Mouse (Mus musculus) adipocyte (in vitro differentiated cells): ENCODE data around the gene Hnf4a.
A peak's percentile ranks its signal among the peaks of the same experiment; 100 is the strongest.

Experiments used
- DNase-seq: peaks from one replicate; pipeline ENCODE4 v3.0.0-alpha.2; 2016; ENCODE audit warnings: low spot score

Hnf4a gene

GRCm38 (mm10) chr2:163593636-163594282 is 87.2 kb downstream of the Hnf4a start:
- DNase-seq: no peak

DNA sequence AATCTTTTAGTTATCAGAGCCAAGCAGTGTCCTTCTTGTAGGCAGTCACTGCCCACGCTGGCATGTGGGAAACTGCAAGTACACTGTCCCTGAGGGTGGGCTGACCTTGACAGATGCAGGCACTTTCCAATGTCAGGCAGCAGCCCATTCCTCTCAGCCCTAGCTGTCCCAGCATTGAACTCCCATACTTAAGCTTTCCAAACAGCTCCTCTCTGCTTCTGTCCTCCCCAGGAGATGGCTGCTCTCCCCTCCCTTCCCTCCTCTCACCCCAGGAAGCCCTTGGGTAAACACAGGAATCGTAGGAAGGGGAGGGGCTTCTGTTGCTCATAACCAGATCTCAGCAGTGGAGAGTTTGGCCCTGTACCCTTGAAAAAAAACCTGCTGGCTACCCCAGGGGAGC is 88.5 kb downstream of the Hnf4a start:
- DNase-seq: no peak

- DNase-seq: peak; percentile 48
Measured at GRCm38 (mm10) chr2:163596057-163596872, 89.7 kb downstream of the Hnf4a start.

- no peak for DNase-seq
Measured at GRCm38 (mm10) chr2:163596873-163597155, 90.2 kb downstream of the Hnf4a start.

GRCm38 (mm10) chr2:163597661-163598060 is 91.1 kb downstream of the Hnf4a start:
- peak; percentile 74 for DNase-seq

DNA sequence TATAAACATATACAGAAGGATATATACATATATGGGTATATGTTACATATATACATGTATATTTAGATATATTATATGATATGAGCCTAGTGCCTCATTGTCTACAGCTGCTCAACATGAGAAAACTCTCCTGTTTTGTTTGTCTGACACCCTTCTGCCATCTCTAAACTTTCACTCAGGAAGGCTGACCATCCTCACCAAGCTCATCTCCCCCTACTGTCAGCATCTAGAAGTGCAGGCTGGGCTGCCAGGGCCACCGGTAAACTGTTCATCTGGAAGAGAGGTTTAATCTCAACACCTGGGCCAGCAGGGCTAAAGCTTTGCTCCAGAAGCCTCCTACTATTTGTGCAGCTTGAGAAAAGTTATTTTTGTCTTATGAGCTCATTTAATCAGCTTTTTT is 92.6 kb downstream of the Hnf4a start:
- DNase-seq: peak; percentile 78

- no peak for DNase-seq
Measured at GRCm38 (mm10) chr2:163601066-163601465, 94.5 kb downstream of the Hnf4a start.

- DNase-seq: no peak
Measured at GRCm38 (mm10) chr2:163601712-163602100, 95.1 kb downstream of the Hnf4a start.

DNA sequence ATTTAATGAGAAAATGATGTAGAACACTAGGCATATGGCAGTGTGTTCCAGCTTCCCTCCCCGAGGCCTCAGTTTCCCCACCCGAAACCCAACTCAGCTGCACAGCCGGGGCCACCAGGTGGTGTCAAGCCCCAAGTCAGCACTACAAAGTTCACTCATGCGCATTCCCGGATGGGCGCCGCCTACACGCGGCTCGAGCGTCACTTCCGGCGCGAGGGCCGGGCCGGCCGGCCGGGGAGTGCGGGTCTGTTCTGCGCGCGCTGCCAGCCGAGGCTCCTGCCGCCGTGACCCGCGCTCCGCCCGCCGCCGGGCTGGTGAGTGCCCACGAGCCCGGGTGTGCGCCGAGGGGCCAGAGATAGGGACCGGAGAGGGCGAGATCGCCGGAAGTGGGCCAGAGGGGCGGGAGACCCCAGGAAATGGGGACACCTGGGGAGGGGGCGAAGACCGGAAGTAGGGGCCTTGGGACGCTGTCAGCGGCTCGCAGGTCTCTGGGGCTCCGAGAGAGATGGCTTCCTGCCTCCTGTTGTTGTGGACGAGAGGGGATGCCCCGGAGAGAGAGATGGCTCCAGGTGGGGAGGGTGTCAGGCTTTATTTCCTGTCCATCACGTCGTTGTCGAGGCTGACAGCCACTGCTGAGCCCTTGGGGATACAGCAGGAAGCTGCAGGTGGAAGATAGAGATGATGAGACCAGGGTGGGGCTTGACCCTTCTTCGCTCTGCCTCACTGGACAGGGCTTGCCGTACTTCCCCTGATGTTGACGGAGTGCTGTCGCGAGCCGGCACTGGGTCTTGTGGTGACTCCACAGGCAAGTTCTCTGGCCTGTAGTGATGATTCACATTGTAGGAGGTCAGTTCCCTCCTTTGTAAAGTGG is 95.7 kb downstream of the Hnf4a start, which contains the start of gene Ttpal:
Ttpal (plus strand) TSS at position 214 of the 871 bp plus-strand sequence.
- DNase-seq: peak; percentile 90

- no peak for DNase-seq
Measured at GRCm38 (mm10) chr2:163606161-163606560, 99.6 kb downstream of the Hnf4a start.

DNA sequence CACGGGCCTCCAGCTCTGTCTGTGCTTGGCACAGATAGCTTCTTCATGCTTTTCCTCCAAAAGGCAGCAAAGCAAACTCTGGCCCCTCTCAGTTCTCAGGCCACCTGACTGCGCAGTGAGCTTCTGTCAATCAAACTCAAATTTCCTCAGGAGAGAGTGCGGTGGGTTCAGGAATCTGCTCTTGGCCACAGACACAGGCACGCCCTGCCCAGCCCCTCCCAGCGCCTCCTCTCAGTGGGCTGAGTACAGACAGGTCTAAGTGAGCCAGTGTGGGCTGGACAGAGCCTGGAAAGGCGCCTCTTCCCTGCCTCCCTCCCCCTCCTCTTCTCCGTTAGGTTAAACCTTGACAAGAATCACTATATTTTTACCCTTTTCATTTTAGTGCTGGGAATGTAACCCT is 101.4 kb downstream of the Hnf4a start:
- no peak for DNase-seq

DNA sequence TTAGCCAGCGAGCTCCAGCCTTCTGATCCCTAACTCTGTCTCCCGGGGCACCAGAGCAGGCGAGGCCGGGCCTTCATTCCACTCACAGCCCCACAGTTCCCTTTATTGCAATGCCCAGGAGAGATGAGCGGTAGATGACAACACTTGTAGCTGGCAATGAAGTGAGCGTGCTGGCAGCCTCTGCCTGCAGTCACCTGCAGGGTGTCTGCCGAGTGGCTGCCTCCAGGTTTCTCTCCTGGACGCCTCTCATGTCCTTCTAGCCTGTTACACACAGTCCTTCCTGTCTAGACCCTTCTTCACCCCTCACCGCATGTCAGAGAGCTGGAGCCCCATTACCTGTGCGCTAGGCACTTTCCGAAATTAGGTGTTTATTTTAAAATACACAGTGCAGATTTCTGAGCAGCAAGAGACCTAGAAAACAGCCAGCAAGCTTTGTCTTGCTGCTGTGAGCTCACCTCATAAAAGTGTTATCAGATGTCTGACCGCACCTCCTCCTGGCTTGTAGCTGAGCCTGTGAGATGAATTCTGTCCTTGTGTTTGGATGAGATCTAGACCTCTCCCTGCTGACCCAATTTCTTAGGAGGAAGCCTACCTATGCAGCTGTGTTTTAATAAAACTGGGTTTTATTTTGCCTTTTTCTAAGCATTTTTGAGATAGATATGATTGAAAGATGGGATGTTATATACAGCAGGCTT is 102.8 kb downstream of the Hnf4a start:
- DNase-seq: no peak

- no peak for DNase-seq
Measured at GRCm38 (mm10) chr2:163611176-163611575, 104.6 kb downstream of the Hnf4a start.

DNA sequence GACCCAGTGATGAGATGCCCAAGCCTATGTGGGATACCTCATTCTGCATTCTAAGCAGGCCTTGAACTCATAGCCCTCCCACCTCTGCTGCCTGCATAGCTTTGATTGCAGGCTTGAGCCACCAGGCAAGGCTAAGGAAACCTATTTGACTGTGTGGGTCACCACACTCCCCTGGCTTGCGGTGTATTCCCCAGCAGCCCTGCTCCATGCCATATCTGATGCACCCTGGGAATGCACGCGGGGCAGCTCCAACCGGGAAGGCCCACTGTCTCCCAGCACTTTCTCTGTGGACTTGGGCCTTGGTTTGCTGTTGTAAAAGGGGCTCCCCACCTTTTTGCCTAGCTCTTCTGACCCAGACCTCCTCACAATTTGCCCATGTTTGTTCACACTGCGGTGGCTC is 106.6 kb downstream of the Hnf4a start:
- DNase-seq: no peak

- no peak for DNase-seq
Measured at GRCm38 (mm10) chr2:163613990-163614389, 107.4 kb downstream of the Hnf4a start.

DNA sequence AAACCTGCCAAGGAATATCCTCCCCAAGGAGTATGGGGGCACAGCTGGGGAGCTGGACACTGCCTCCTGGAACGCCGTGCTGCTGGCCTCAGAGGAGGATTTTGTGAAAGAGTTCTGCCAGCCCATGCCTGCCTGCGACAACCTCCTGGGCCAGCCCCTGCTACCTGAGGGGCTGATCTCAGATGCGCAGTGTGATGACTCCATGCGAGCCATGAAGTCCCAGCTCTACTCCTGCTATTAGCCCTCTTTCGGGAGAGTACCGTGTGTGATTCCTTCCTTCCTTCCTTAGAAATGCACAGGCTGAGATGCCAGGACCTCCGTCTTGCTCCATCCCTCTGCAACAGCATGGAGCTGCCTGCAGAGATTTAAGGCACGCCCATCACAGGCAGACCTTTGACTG is 108.8 kb downstream of the Hnf4a start:
- no peak for DNase-seq

GRCm38 (mm10) chr2:163615906-163616651 is 109.5 kb downstream of the Hnf4a start:
- no peak for DNase-seq

- no peak for DNase-seq
Measured at GRCm38 (mm10) chr2:163616652-163617227, 110.1 kb downstream of the Hnf4a start.

DNA sequence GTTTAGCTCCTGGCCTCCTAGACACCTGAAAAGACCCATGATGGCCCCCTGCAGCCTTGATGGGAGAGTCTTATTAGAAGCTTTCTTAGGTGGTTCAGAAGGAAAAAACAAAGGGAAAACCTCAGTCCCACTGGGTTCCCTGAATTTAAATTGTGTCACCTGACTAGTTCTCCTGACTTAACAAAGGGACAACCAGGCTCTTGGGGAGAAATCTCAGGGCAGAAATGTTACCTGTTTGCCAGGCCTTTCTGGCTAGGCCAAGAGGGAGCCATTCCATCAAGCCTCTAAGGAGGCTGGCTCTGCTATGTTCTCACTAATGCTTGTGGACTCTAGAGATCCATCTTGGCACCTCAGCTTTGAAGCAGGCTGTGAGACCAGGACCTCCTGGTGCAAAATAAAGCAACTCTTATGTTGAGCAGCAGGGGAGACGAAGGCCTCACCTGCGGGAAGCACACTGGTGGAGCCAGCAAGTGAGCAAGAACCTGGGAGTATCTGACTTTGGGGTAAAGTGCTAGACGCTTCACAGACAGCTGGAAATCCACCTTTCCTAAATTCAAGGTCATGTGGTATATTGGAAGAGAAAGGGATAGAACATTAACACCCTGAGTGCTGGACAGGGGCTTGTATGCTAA is 110.7 kb downstream of the Hnf4a start:
- DNase-seq: no peak

- no peak for DNase-seq
Measured at GRCm38 (mm10) chr2:163617874-163618273, 111.3 kb downstream of the Hnf4a start.

DNA sequence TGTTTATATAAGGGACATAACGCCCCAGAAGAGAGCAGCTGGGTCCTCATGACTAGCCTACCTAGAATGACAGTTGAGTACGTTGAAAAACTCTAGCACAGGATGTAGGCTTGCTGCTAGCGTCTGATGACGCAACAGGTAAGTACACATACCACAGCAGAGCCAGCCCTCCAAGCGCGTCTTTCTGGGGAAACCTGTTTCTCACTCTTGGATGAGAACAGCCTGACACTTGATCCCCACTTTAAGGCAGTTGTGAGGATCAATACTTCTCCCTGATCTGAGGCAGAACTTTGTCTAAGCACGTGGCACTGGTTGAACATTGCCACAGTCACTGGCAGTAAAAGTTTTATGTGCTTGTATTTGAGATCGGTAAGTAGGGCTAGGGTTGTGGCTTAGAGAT is 113.8 kb downstream of the Hnf4a start:
- no peak for DNase-seq
